Mouse (Mus musculus) adrenal gland, adult 10 weeks (tissue): Measurements from ENCODE around the gene Foxk1. TPM values are rescaled to one million over a fixed set of nuclear protein-coding genes. Genes with fewer than 3 reads are reported as not detected.

Source experiments
- polyA plus RNA-seq: library from polyadenylated mRNA; stranded (reverse); fragments of 350-450 nt; fragmentation: Illumina TruSeq; extraction: RNeasy Lipid Tissue Mini Kit (QIAGEN cat#74804); gene quantifications from one replicate; pipeline ENCODE4 v1.2.3, GENCODE M21; 2014; ENCODE audit warnings: low read depth, low replicate concordance

The Foxk1 gene
- 3.8 TPM for polyA plus RNA-seq

DNA sequence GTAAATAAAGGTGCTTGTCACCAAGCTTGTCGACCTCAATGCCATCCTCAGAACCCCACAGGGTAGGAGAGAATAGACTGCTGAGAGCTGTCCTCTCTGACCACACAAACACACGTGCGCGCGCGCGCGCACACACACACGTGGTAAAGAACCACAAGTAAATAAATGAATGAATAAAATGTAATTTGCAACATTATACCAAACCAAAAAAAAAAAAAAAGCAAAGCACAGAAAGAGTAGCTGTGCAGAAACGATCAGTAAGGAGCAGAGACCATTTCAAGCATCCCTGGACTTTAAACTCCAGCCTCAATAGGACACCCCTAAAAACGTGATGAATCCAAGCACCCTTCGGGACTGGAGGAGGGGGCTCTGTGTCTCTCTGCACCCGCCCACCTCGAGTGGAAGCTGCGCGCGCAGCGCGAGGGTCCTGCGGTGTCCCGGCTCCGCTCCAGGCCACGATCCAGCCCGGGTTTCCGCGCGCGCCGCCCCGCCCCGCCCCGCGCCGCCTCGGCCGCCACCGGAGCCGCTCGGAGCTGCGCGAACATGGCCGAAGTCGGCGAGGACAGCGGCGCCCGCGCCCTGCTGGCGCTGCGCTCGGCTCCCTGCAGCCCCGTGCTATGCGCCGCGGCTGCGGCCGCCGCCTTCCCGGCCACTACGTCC, at the start of gene Foxk1:
TSS of gene Foxk1 (plus strand) at position 517 of the 660 bp plus-strand sequence.

DNA sequence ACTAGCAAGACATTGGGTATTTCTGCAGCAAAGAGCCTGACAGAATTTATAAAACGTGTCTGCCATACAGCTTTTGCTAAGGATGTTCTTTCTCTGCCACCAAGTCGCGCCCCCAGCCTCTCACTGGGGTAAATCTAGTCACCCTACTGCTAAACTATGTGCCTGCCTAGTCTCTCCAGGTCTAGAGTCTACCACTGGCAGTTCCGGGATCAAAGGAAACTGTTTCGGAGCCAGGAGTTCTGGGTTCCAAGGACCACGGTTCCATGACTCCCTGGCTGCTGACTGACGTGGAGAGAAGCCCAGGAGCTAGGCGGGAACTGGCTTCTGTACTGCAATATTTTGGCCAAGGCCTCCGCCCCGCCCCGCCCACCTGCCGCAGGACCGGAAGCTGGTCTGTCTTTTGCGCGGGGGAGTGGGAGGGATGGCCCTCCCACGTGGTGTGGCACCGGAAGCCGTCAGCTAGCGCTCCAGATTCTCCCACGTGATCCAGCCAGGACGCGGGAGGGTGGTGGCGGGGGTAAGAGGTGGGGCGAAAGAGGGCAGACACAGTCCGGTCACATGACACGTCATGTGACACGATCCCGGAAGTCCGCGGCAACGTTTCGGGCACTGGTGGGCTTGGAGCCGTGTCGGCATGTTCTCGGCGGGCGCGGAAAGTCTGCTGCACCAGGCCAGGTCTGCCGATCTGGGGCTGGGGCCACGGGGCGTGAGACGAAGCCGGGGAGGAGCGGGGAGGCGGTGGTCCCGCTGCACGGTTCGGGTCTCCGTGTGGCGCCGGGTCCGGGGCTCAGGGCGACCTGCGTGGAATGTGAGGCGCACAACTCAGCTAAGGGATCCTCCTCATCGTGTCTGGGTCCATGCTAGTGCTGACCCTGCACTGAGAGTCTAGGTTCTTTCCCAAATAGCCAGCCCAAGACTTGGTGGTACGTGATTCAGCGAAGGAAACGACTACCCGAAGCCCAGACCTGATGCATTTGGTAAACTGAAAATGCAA, 62.5 kb downstream of the Foxk1 start, which contains the start of gene Ap5z1:
TSS of gene Ap5z1 (plus strand) at position 484 of the 994 bp plus-strand sequence.

Other genes with a start within 250 kb of the Foxk1 start
- 0.23 TPM for gene Ap5z1, start 62.4 kb downstream of the Foxk1 start, polyA plus RNA-seq
- gene Papolb, start 128.6 kb downstream of the Foxk1 start, polyA plus RNA-seq: 0.17 TPM
- not detected for gene Radil, start 149.6 kb downstream of the Foxk1 start, polyA plus RNA-seq
- gene Mmd2, start 207.3 kb downstream of the Foxk1 start, polyA plus RNA-seq: 33.8 TPM
- 24.3 TPM for gene Wipi2, start 226.2 kb downstream of the Foxk1 start, polyA plus RNA-seq